In genomic region chr7:140115583-140116328, GRCm38 (mm10) we compare ENCODE assay signal across 8 mouse cellular contexts. TPM values are rescaled to one million over a fixed set of nuclear protein-coding genes. Genes with fewer than 3 reads are reported as not detected.
DNase-seq lines count a peak whose midpoint lies in the region; ATAC-seq and TF ChIP-seq lines count a peak whose summit lies in the region.

Gene Paox, plus strand, starts transcription at chr7:140115799.

- peak; percentile 72 for ATAC-seq in forebrain, embryonic 11.5 days (replicated peaks; ENCODE audit: low FRiP score)
- ATAC-seq in liver, postnatal 0 days = peak; percentile 85
- ATAC-seq in neural tube, embryonic 13.5 days (ENCODE audit: low read depth) = peak; percentile 75

- TF ChIP-seq EP300 in liver, postnatal 0 days (IDR thresholded peaks at IDR 0.05; ENCODE audit: low read depth) = peak; percentile 91

- no peaks in the 10 kb centered on the region for H3K27me3 ChIP-seq in forebrain, embryonic 11.5 days (ENCODE audit: control insufficient read depth, insufficient read depth, low read length)
- H3K27me3 ChIP-seq in liver, postnatal 0 days (ENCODE audit: insufficient read depth, low read length) = no peaks in the 10 kb centered on the region
- no peaks in the 10 kb centered on the region for H3K27me3 ChIP-seq in neural tube, embryonic 13.5 days

- peak within 1 kb of the TSS; percentile 56 for H3K4me3 ChIP-seq in forebrain, embryonic 11.5 days (ENCODE audit: low read depth, low read length)
- peak within 1 kb of the TSS; percentile 78 for H3K4me3 ChIP-seq in liver, postnatal 0 days (ENCODE audit: low read depth, low read length)
- H3K4me3 ChIP-seq in neural tube, embryonic 13.5 days = peak within 1 kb of the TSS; percentile 78

- H3K27ac ChIP-seq in forebrain, embryonic 11.5 days (ENCODE audit: low read depth, low read length) = 0 out of 2 replicates have a peak within 1 kb of the TSS, but pooled peaks have one; percentile 3
- H3K27ac ChIP-seq in liver, postnatal 0 days (ENCODE audit: low read depth) = peak within 1 kb of the TSS; percentile 98
- peak within 1 kb of the TSS; percentile 87 for H3K27ac ChIP-seq in neural tube, embryonic 13.5 days (replicated peaks)

- peak within 1 kb of the TSS; percentile 80 for H3K9ac ChIP-seq in forebrain, embryonic 11.5 days (ENCODE audit: low read length)
- peak within 1 kb of the TSS; percentile 82 for H3K9ac ChIP-seq in liver, postnatal 0 days (replicated peaks)
- peak within 1 kb of the TSS; percentile 87 for H3K9ac ChIP-seq in neural tube, embryonic 13.5 days

- TF ChIP-seq CTCF in liver, postnatal 0 days (IDR thresholded peaks at IDR 0.05; ENCODE audit: low read depth) = peak; percentile 20; the same call in 1 of the 2 replicates

- H3K9me3 ChIP-seq in forebrain, embryonic 11.5 days (ENCODE audit: control insufficient read depth, low read length) = no peaks in the 10 kb centered on the region
- H3K9me3 ChIP-seq in liver, postnatal 0 days (ENCODE audit: low read length) = no peaks in the 10 kb centered on the region
- no peaks in the 10 kb centered on the region for H3K9me3 ChIP-seq in neural tube, embryonic 13.5 days

- no peaks in the 10 kb centered on the region for H3K4me1 ChIP-seq in forebrain, embryonic 11.5 days (replicated peaks; ENCODE audit: control insufficient read depth, insufficient read depth, low read length)
- peaks cover 12% of the 10 kb centered on the region for H3K4me1 ChIP-seq in liver, postnatal 0 days (ENCODE audit: insufficient read depth)
- H3K4me1 ChIP-seq in neural tube, embryonic 13.5 days (replicated peaks) = peaks cover 18% of the 10 kb centered on the region

- 3% methylated on average over 23 of the region's 23 CpGs for WGBS in forebrain, embryonic 11.5 days
- 2% methylated on average over 23 of the region's 23 CpGs for WGBS in liver, postnatal 0 days (ENCODE audit: insufficient replicate concordance)
- 2% methylated on average over 23 of the region's 23 CpGs for WGBS in neural tube, embryonic 13.5 days

- peak within 1 kb of the TSS; percentile 68 for H3K4me2 ChIP-seq in forebrain, embryonic 11.5 days (ENCODE audit: low read depth, low read length, severe bottlenecking)
- H3K4me2 ChIP-seq in liver, postnatal 0 days (ENCODE audit: low read depth, low read length) = peak within 1 kb of the TSS; percentile 98
- peak within 1 kb of the TSS; percentile 90 for H3K4me2 ChIP-seq in neural tube, embryonic 13.5 days

- intact Hi-C loops in heart, postnatal 10 days (cut with DNase I) = no loop called here

- DNase-seq in ES-CJ7 (ENCODE audit: low read depth, low spot score) = peak; percentile 82
- DNase-seq in adrenal gland, postnatal 36 days = peak; percentile 69 to 76
- no peak for DNase-seq in forebrain, embryonic 11.5 days (ENCODE audit: low spot score)
- peak; percentile 77 for DNase-seq in heart, postnatal 10 days
- DNase-seq in kidney, postnatal 36 days = peak; percentile 74 to 87
- DNase-seq in liver, postnatal 0 days = peak; percentile 71
- DNase-seq in urinary bladder, postnatal 25 days (ENCODE audit: low spot score) = no peak

- H3K36me3 ChIP-seq in forebrain, embryonic 11.5 days (ENCODE audit: control insufficient read depth, insufficient read depth, low read length) = peaks cover 3% of the 10 kb centered on the region; the same call in 1 of the 2 replicates
- peaks cover 16% of the 10 kb centered on the region for H3K36me3 ChIP-seq in liver, postnatal 0 days (replicated peaks; ENCODE audit: insufficient read depth, low read length)
- peaks cover 21% of the 10 kb centered on the region for H3K36me3 ChIP-seq in neural tube, embryonic 13.5 days

RNA-seq across cellular contexts. Expression of gene Paox, which starts in this region (rescaled TPM):
- 10 to 100 TPM; 13.0 to 26.1 TPM for total RNA-seq in adrenal gland, postnatal 36 days (2021)
- 12.4 and 13.0 TPM in 2 replicates for polyA plus RNA-seq in forebrain, embryonic 11.5 days (2014; fragmentation: Nextera tagmentation; extraction: Ambion mirVana)
- total RNA-seq in heart, postnatal 10 days (2021) = 1 to 10 TPM; 4.1 to 5.6 TPM
- polyA plus RNA-seq in liver, postnatal 0 days (2015; fragmentation: Nextera tagmentation; extraction: Ambion mirVana) = 14.0 and 17.5 TPM in 2 replicates
- 9.7 and 11.4 TPM in 2 replicates for polyA plus RNA-seq in neural tube, embryonic 13.5 days (2015; fragmentation: Nextera tagmentation; extraction: Ambion mirVana)

Comparison
In these comparisons a context has a peak if more than half of its experiments do, and no peak if none do; other contexts are left out.
1. DNase-seq: peak in ES-CJ7 (single experiment), adrenal gland, postnatal 36 days (2 of 2), heart, postnatal 10 days (2 of 2), kidney, postnatal 36 days (2 of 2) and liver, postnatal 0 days (single experiment); none in forebrain, embryonic 11.5 days (single experiment) and urinary bladder, postnatal 25 days (single experiment).
2. H3K27ac ChIP-seq: peak in every context shown above with its lines; median percentile 98 in liver, postnatal 0 days; 87 in neural tube, embryonic 13.5 days; 3 in forebrain, embryonic 11.5 days.
3. Peak in every context shown above with its lines, with median percentiles within 50 percentile points of each other: ATAC-seq, H3K4me2 ChIP-seq, H3K4me3 ChIP-seq and H3K9ac ChIP-seq.